ENCODE assay signal across 8 mouse cellular contexts in genomic region chr16:30058974-30059717, GRCm38 (mm10). TPM values are rescaled to one million over a fixed set of nuclear protein-coding genes. Genes with fewer than 3 reads are reported as not detected.
A peak's percentile ranks its signal among the peaks of the same experiment; 100 is the strongest.
DNase-seq lines count a peak whose midpoint lies in the region; ATAC-seq and TF ChIP-seq lines count a peak whose summit lies in the region.

No protein-coding gene starts in this region.

- DNase-seq in right cerebral cortex, adult 2 months (ENCODE audit: low spot score in 2 of 2) = peak; percentile 61 to 68
- no peak for DNase-seq in right cerebral cortex, adult 18-20 months
- peak; percentile 71 for DNase-seq in forebrain, postnatal 0 days
- DNase-seq in left cerebral cortex, postnatal 14 days (ENCODE audit: low spot score in 2 of 2) = peak; percentile 58 to 85
- peak; percentile 49 for DNase-seq in retina, embryonic 14.5 days (ENCODE audit: low spot score)
- no peak for DNase-seq in urinary bladder, postnatal 14 days (ENCODE audit: low spot score)
- no peak for DNase-seq in thymus, adult 2 months

- TF ChIP-seq CTCF in forebrain, postnatal 0 days (IDR thresholded peaks at IDR 0.05; ENCODE audit: low read depth) = no peak
- no peak for TF ChIP-seq CTCF in thymus, adult 2 months (IDR thresholded peaks at IDR 0.05; ENCODE audit: borderline replicate concordance, control insufficient read depth, extremely low read depth, insufficient read depth, low read length, poor library complexity)

- ATAC-seq in forebrain, postnatal 0 days = peak; percentile 9; the same call in 1 of the 2 replicates
- peak; percentile 31; the same call in 1 of the 2 replicates for ATAC-seq in hindbrain, embryonic 15.5 days (ENCODE audit: low FRiP score, low read depth)

- H3K4me1 ChIP-seq in forebrain, postnatal 0 days (ENCODE audit: insufficient read depth) = peaks cover 7% of the 10 kb centered on the region
- H3K4me1 ChIP-seq in hindbrain, embryonic 15.5 days (replicated peaks) = peaks cover 28% of the 10 kb centered on the region
- H3K4me1 ChIP-seq in thymus, adult 2 months (replicated peaks; ENCODE audit: control insufficient read depth, insufficient read depth, low read length) = peaks cover 8% of the 10 kb centered on the region

- H3K4me2 ChIP-seq in forebrain, postnatal 0 days (ENCODE audit: low read depth) = no peak overlapping the region
- H3K4me2 ChIP-seq in hindbrain, embryonic 15.5 days = no peak overlapping the region

- intact Hi-C loops in left cerebral cortex, postnatal 14 days (cut with DNase I) = no loop called here

- no peak for TF ChIP-seq POLR2A in thymus, adult 2 months (IDR thresholded peaks at IDR 0.05; ENCODE audit: control insufficient read depth, extremely low read depth, insufficient read depth, low read length, poor library complexity)

- WGBS in forebrain, postnatal 0 days = 12% methylated on average over 9 of the region's 9 CpGs
- 23% methylated on average over 9 of the region's 9 CpGs for WGBS in hindbrain, embryonic 15.5 days
- 56% methylated on average over 9 of the region's 9 CpGs for WGBS in thymus, adult 2 months

- H3K9me3 ChIP-seq in forebrain, postnatal 0 days (ENCODE audit: low read length) = no peaks in the 10 kb centered on the region
- H3K9me3 ChIP-seq in hindbrain, embryonic 15.5 days = no peaks in the 10 kb centered on the region

- no peak overlapping the region for H3K9ac ChIP-seq in forebrain, postnatal 0 days
- H3K9ac ChIP-seq in hindbrain, embryonic 15.5 days = no peak overlapping the region

- no peak overlapping the region for H3K27ac ChIP-seq in forebrain, postnatal 0 days (ENCODE audit: low read depth, low read length)
- 0 out of 2 replicates have a peak overlapping the region, but pooled peaks have one; percentile 18 for H3K27ac ChIP-seq in hindbrain, embryonic 15.5 days (replicated peaks)
- no peak overlapping the region for H3K27ac ChIP-seq in thymus, adult 2 months (ENCODE audit: control insufficient read depth, insufficient read depth, low read length)

- no peaks in the 10 kb centered on the region for H3K36me3 ChIP-seq in forebrain, postnatal 0 days (ENCODE audit: insufficient read depth)
- no peaks in the 10 kb centered on the region for H3K36me3 ChIP-seq in hindbrain, embryonic 15.5 days
- H3K36me3 ChIP-seq in thymus, adult 2 months (ENCODE audit: control insufficient read depth, insufficient read depth, low read length) = no peaks in the 10 kb centered on the region

- peaks cover 13% of the 10 kb centered on the region for H3K27me3 ChIP-seq in forebrain, postnatal 0 days (ENCODE audit: insufficient read depth, low read length)
- H3K27me3 ChIP-seq in hindbrain, embryonic 15.5 days = peaks cover 61% of the 10 kb centered on the region
- peaks cover 10% of the 10 kb centered on the region; the same call in 1 of the 2 replicates for H3K27me3 ChIP-seq in thymus, adult 2 months (ENCODE audit: control insufficient read depth, insufficient read depth, low read length)

- no peak overlapping the region for H3K4me3 ChIP-seq in forebrain, postnatal 0 days (ENCODE audit: low read depth, low read length)
- H3K4me3 ChIP-seq in hindbrain, embryonic 15.5 days = no peak overlapping the region
- H3K4me3 ChIP-seq in thymus, adult 2 months (ENCODE audit: control insufficient read depth, insufficient read depth, low read length) = no peak overlapping the region

RNA-seq across cellular contexts. Expression of gene Hes1, which starts 5.0 kb away (rescaled TPM):
- 6.9 and 11.2 TPM in 2 replicates for total RNA-seq in forebrain, postnatal 0 days (2014; rRNA removed)
- 11.2 and 13.1 TPM in 2 replicates for polyA plus RNA-seq in forebrain, postnatal 0 days (2015; fragmentation: Nextera tagmentation; extraction: Ambion mirVana)
- polyA plus RNA-seq in hindbrain, embryonic 15.5 days (2015; fragmentation: Nextera tagmentation; extraction: Ambion mirVana) = 14.5 and 17.0 TPM in 2 replicates
- 10 to 100 TPM; 13.5 to 18.3 TPM for total RNA-seq in left cerebral cortex, postnatal 14 days (2021)
- polyA plus RNA-seq in thymus, adult 2 months (2012; rRNA removed) = 33.4 and 40.6 TPM in 2 replicates

Comparison
In these comparisons a context has a peak if more than half of its experiments do, and no peak if none do; other contexts are left out.
1. DNase-seq: peak in right cerebral cortex, adult 2 months (2 of 2), forebrain, postnatal 0 days (single experiment), left cerebral cortex, postnatal 14 days (2 of 2) and retina, embryonic 14.5 days (single experiment); none in right cerebral cortex, adult 18-20 months (single experiment), urinary bladder, postnatal 14 days (single experiment) and thymus, adult 2 months (single experiment).